Mouse (Mus musculus) hindbrain, embryonic 13.5 days (tissue): Measurements from ENCODE around the gene Gm5089. TPM values are rescaled to one million over a fixed set of nuclear protein-coding genes. Genes with fewer than 3 reads are reported as not detected.
A peak's percentile ranks its signal among the peaks of the same experiment; 100 is the strongest.

Source experiments
- ATAC-seq: fragments of 200-750 bp; cut with Nextera tagmentation; 2 replicates; pipeline ENCODE4 v1.8.0; 2017; ENCODE audit warnings: moderate TSS enrichment; ENCODE audit not compliant: low FRiP score
- H3K27ac ChIP-seq: fragments of 300-500 bp; sonication (generic); 2 replicates; pipeline ENCODE4 v1.5.1; 2015; ENCODE audit warnings: inconsistent platforms, mild to moderate bottlenecking, moderate library complexity
- H3K27me3 ChIP-seq: fragments of 300-500 bp; sonication (generic); 2 replicates; pipeline ENCODE4 v1.6.1; 2015; ENCODE audit warnings: mild to moderate bottlenecking, inconsistent platforms
- H3K36me3 ChIP-seq: fragments of 300-500 bp; sonication (generic); 2 replicates; pipeline ENCODE4 v1.6.1; 2015; ENCODE audit warnings: mild to moderate bottlenecking, inconsistent platforms
- H3K4me1 ChIP-seq: fragments of 300-500 bp; sonication (generic); replicated peaks from 2 replicates; pipeline ENCODE4 v1.6.1; 2015; ENCODE audit warnings: inconsistent platforms
- H3K4me2 ChIP-seq: fragments of 300-500 bp; sonication (generic); 2 replicates; pipeline ENCODE4 v1.6.1; 2015; ENCODE audit warnings: inconsistent platforms, mild to moderate bottlenecking, moderate library complexity
- H3K4me3 ChIP-seq: fragments of 300-500 bp; sonication (generic); 2 replicates; pipeline ENCODE4 v1.5.1; 2015; ENCODE audit warnings: mild to moderate bottlenecking, inconsistent platforms
- H3K9ac ChIP-seq: fragments of 300-500 bp; sonication (generic); 2 replicates; pipeline ENCODE4 v1.6.1; 2015; ENCODE audit warnings: mild to moderate bottlenecking, inconsistent platforms
- H3K9me3 ChIP-seq: fragments of 300-500 bp; sonication (generic); 2 replicates; pipeline ENCODE4 v1.6.1; 2016; ENCODE audit warnings: inconsistent platforms
- WGBS: fragments of 180-500 bp; shearing (Covaris S2); methylation state at CpG from one replicate; pipeline ENCODE4 v1.1.7; 2015; 5-methylcytosine and 5-hydroxymethylcytosine counted together
- polyA plus RNA-seq: library from polyadenylated mRNA; unstranded; fragments of >200 nt; fragmentation: Nextera tagmentation; extraction: Ambion mirVana; gene quantifications from 2 replicates; pipeline ENCODE4 v1.2.1, GENCODE M21; 2015

Gene Gm5089
- polyA plus RNA-seq, 1 experiment from 2014 or later: 3.0 TPM

- Histone ChIP-seq H3K4me3 (peak overlapping the region; percentile 38), H3K36me3 (no peaks in the 10 kb centered on the region), H3K27ac (peak overlapping the region; percentile 58), H3K9ac (peak overlapping the region; percentile 68; the same call in 1 of the 2 replicates), H3K9me3 (no peaks in the 10 kb centered on the region), H3K4me1 (peaks cover 43% of the 10 kb centered on the region), H3K27me3 (peaks cover 91% of the 10 kb centered on the region), H3K4me2 (peak overlapping the region; percentile 64)
- no peak for ATAC-seq
- WGBS: 2% methylated on average over 18 of the region's 18 CpGs
These were observed 44.9 kb downstream of the Gm5089 start for GRCm38 (mm10) chr14:122405897-122406540.

GRCm38 (mm10) chr14:122405236-122405635, 45.7 kb downstream of the Gm5089 start:
- Histone ChIP-seq H3K9ac (no peak overlapping the region; the same call in 1 of the 2 replicates), H3K4me2 (peak overlapping the region; percentile 64), H3K36me3 (no peaks in the 10 kb centered on the region), H3K4me3 (no peak overlapping the region), H3K27me3 (peaks cover 91% of the 10 kb centered on the region), H3K27ac (peak overlapping the region; percentile 58), H3K9me3 (no peaks in the 10 kb centered on the region), H3K4me1 (peaks cover 43% of the 10 kb centered on the region)
- WGBS: 25% methylated on average over 12 of the region's 12 CpGs
- peak; percentile 26 for ATAC-seq

DNA sequence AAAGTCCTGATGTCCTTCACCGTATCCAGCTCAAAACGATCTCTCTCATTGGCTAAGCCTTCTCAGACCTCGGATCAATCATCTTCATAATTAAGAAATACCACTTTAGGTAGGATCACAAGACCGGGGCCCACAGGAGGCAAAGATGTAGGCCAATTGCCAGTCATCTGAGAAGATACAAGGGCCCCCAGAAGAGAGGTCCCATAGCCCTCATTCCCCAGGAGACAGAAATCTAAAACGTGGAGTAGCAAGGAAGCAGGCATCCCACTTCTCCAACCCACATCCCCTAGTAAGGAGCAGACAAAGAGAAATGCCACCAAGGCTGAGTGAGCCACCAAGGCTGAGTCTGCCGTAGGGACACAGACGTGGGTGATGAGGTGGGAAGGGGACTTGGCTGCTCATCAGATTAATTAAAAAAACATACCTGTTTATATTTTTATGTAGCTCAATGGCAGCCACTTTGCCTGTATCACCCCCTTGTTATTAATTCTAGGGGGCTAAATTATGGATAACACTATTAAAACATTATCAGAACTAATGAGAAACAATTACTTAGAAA, 46.2 kb downstream of the Gm5089 start:
- Histone ChIP-seq H3K27ac (peak overlapping the region; percentile 49; the same call in 1 of the 2 replicates), H3K9ac (no peak overlapping the region), H3K9me3 (no peaks in the 10 kb centered on the region), H3K36me3 (no peaks in the 10 kb centered on the region), H3K4me1 (peaks cover 43% of the 10 kb centered on the region), H3K4me2 (no peak overlapping the region), H3K4me3 (no peak overlapping the region), H3K27me3 (peaks cover 90% of the 10 kb centered on the region)
- peak; percentile 40; the same call in 1 of the 2 replicates for ATAC-seq
- WGBS: 53% methylated on average over 7 of the region's 7 CpGs

- H3K36me3 ChIP-seq: no peaks in the 10 kb centered on the region
- H3K27me3 ChIP-seq: peaks cover 87% of the 10 kb centered on the region
- no peaks in the 10 kb centered on the region for H3K9me3 ChIP-seq
- no peak overlapping the region for H3K9ac ChIP-seq
- ATAC-seq: no peak
- WGBS: 58% methylated on average over 3 of the region's 3 CpGs
- peaks cover 43% of the 10 kb centered on the region for H3K4me1 ChIP-seq
- H3K4me2 ChIP-seq: no peak overlapping the region
- peak overlapping the region; percentile 49 for H3K27ac ChIP-seq
- H3K4me3 ChIP-seq: no peak overlapping the region
These were observed 47.4 kb downstream of the Gm5089 start for GRCm38 (mm10) chr14:122403422-122403940.

GRCm38 (mm10) chr14:122402716-122403258, 48.1 kb downstream of the Gm5089 start:
- Histone ChIP-seq H3K4me3 (no peak overlapping the region), H3K36me3 (no peaks in the 10 kb centered on the region), H3K4me2 (no peak overlapping the region), H3K27me3 (peaks cover 82% of the 10 kb centered on the region), H3K4me1 (peaks cover 43% of the 10 kb centered on the region), H3K9ac (no peak overlapping the region), H3K9me3 (no peaks in the 10 kb centered on the region), H3K27ac (peak overlapping the region; percentile 49; the same call in 1 of the 2 replicates)
- ATAC-seq: no peak
- 12% methylated on average over 12 of the region's 12 CpGs for WGBS

GRCm38 (mm10) chr14:122401886-122402285, 49.0 kb downstream of the Gm5089 start:
- no peak overlapping the region for H3K27ac ChIP-seq

DNA sequence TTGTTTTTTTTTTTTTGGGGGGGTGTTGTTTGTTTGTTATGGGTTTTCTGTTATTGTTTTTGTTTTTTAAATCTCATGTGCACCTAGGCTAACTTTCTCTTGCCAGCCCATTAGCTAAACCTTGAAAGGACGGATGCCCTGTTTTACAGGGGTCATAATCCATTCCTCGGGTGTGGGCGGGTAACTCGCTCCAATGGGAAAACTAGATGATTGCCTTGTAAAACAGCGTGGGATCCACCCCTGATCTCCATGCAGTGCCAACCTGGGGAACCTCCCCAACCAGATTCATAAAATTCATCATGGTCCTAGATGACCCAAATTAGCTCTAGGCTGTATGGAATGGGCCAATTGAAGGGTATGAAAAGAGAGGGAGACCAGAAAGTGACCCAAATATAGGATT, 51.0 kb downstream of the Gm5089 start:
- peaks cover 22% of the 10 kb centered on the region; the same call in 1 of the 2 replicates for H3K4me1 ChIP-seq
- peaks cover 65% of the 10 kb centered on the region for H3K27me3 ChIP-seq
- WGBS: 69% methylated on average over 5 of the region's 5 CpGs
- no peak overlapping the region for H3K27ac ChIP-seq
- no peak for ATAC-seq
- no peaks in the 10 kb centered on the region for H3K9me3 ChIP-seq
- no peak overlapping the region for H3K4me3 ChIP-seq
- H3K36me3 ChIP-seq: no peaks in the 10 kb centered on the region
- H3K9ac ChIP-seq: no peak overlapping the region
- no peak overlapping the region for H3K4me2 ChIP-seq

More at GRCm38 (mm10) chr14:122401886-122402285, 49.0 kb downstream of the Gm5089 start:
- no peak overlapping the region for H3K4me2 ChIP-seq
- no peak overlapping the region for H3K4me3 ChIP-seq
- H3K9ac ChIP-seq: no peak overlapping the region
- WGBS: 27% methylated on average over 11 of the region's 11 CpGs
- no peaks in the 10 kb centered on the region for H3K36me3 ChIP-seq
- peaks cover 39% of the 10 kb centered on the region for H3K4me1 ChIP-seq
- H3K27me3 ChIP-seq: peaks cover 75% of the 10 kb centered on the region
- no peaks in the 10 kb centered on the region for H3K9me3 ChIP-seq
- no peak for ATAC-seq

- no peaks in the 10 kb centered on the region for H3K36me3 ChIP-seq
- H3K9ac ChIP-seq: no peak overlapping the region
- H3K27ac ChIP-seq: no peak overlapping the region
- H3K9me3 ChIP-seq: no peaks in the 10 kb centered on the region
- no peak overlapping the region for H3K4me3 ChIP-seq
- peaks cover 12% of the 10 kb centered on the region; the same call in 1 of the 2 replicates for H3K4me1 ChIP-seq
- peaks cover 55% of the 10 kb centered on the region for H3K27me3 ChIP-seq
- WGBS: 55% methylated on average over 4 of the region's 4 CpGs
- H3K4me2 ChIP-seq: no peak overlapping the region
- no peak for ATAC-seq
These were observed 52.2 kb downstream of the Gm5089 start for GRCm38 (mm10) chr14:122398676-122399075.

- H3K27me3 ChIP-seq: peaks cover 40% of the 10 kb centered on the region
These were observed 57.8 kb downstream of the Gm5089 start for GRCm38 (mm10) chr14:122393119-122393518.

GRCm38 (mm10) chr14:122390935-122391334, 60.0 kb downstream of the Gm5089 start:
- Histone ChIP-seq H3K9ac (no peak overlapping the region), H3K27ac (no peak overlapping the region), H3K36me3 (no peaks in the 10 kb centered on the region), H3K27me3 (peaks cover 32% of the 10 kb centered on the region), H3K9me3 (no peaks in the 10 kb centered on the region), H3K4me3 (no peak overlapping the region), H3K4me2 (no peak overlapping the region), H3K4me1 (peaks cover 7% of the 10 kb centered on the region; the same call in 1 of the 2 replicates)
- no peak for ATAC-seq
- 61% methylated on average over 4 of the region's 4 CpGs for WGBS

More at GRCm38 (mm10) chr14:122393119-122393518, 57.8 kb downstream of the Gm5089 start:
- Histone ChIP-seq H3K36me3 (no peaks in the 10 kb centered on the region), H3K4me1 (peaks cover 7% of the 10 kb centered on the region; the same call in 1 of the 2 replicates), H3K4me3 (no peak overlapping the region), H3K4me2 (no peak overlapping the region), H3K27ac (no peak overlapping the region), H3K9ac (no peak overlapping the region), H3K9me3 (no peaks in the 10 kb centered on the region)
- 79% methylated on average over 1 of the region's 1 CpGs for WGBS
- no peak for ATAC-seq

GRCm38 (mm10) chr14:122389684-122390370, 61.1 kb downstream of the Gm5089 start:
- no peak overlapping the region for H3K9ac ChIP-seq
- no peak overlapping the region for H3K4me3 ChIP-seq
- H3K36me3 ChIP-seq: no peaks in the 10 kb centered on the region
- WGBS: 87% methylated on average over 13 of the region's 13 CpGs
- H3K4me2 ChIP-seq: no peak overlapping the region
- H3K27ac ChIP-seq: no peak overlapping the region
- H3K9me3 ChIP-seq: no peaks in the 10 kb centered on the region
- no peak for ATAC-seq
- peaks cover 34% of the 10 kb centered on the region for H3K27me3 ChIP-seq
- peaks cover 12% of the 10 kb centered on the region; the same call in 1 of the 2 replicates for H3K4me1 ChIP-seq
